Mouse (Mus musculus) bone marrow, adult 2 months (tissue): ENCODE results near the gene Rps3a1.

ENCODE experiments used
- CTCF ChIP-seq: fragments of 200-500 bp; IDR thresholded peaks from 2 replicates; pipeline ENCODE4 v1.5.1; 2011; ENCODE audit warnings: low read length, control low read depth; ENCODE audit not compliant: control insufficient read depth, insufficient read depth
- POLR2A ChIP-seq: fragments of 200-500 bp; IDR thresholded peaks from 2 replicates; pipeline ENCODE4 v1.6.1; 2011; ENCODE audit warnings: low read depth, mild to moderate bottlenecking, control low read depth, low read length, borderline replicate concordance; ENCODE audit not compliant: control insufficient read depth

GRCm38 (mm10) chr3:86112766-86113165, 29.7 kb downstream of the Rps3a1 start:
- TF ChIP-seq CTCF (no peak), POLR2A (no peak)
